Mouse (Mus musculus) heart, adult 2 months (tissue): ENCODE data around the gene Ess2. TPM values are rescaled to one million over a fixed set of nuclear protein-coding genes. Genes with fewer than 3 reads are reported as not detected.
A peak's percentile ranks its signal among the peaks of the same experiment; 100 is the strongest.

Experiments used
- DNase-seq, 2 experiments: peaks; one replicate each; pipeline ENCODE4 v3.0.0; 2021
- H3K27ac ChIP-seq: fragments of 200-600 bp; 2 replicates; pipeline ENCODE4 v1.8.1; 2022
- H3K27me3 ChIP-seq: fragments of 200-500 bp; 2 replicates; pipeline ENCODE4 v1.6.1; 2012; ENCODE audit warnings: mild to moderate bottlenecking, low read length, inconsistent platforms, mixed read lengths; ENCODE audit not compliant: control insufficient read depth, insufficient read depth
- H3K36me3 ChIP-seq: fragments of 200-500 bp; 2 replicates; pipeline ENCODE4 v1.6.1; 2012; ENCODE audit warnings: low read length, inconsistent platforms; ENCODE audit not compliant: control insufficient read depth, insufficient read depth
- H3K4me1 ChIP-seq: fragments of 200-500 bp; 2 replicates; pipeline ENCODE4 v1.6.1; 2011; ENCODE audit warnings: low read length; ENCODE audit not compliant: control insufficient read depth, insufficient read depth
- H3K4me3 ChIP-seq: fragments of 200-600 bp; 2 replicates; pipeline ENCODE4 v1.8.1; 2022
- H3K79me2 ChIP-seq: fragments of 200-500 bp; replicated peaks from 2 replicates; pipeline ENCODE4 v1.6.1; 2012; ENCODE audit warnings: mild to moderate bottlenecking, inconsistent platforms, low read length, moderate library complexity, mixed read lengths; ENCODE audit not compliant: control insufficient read depth, insufficient read depth
- H3K9ac ChIP-seq: fragments of 200-500 bp; 2 replicates; pipeline ENCODE4 v1.6.1; 2012; ENCODE audit warnings: low read depth, mild to moderate bottlenecking, control low read depth, inconsistent platforms, low read length, mixed read lengths
- CTCF ChIP-seq: fragments of 200-600 bp; IDR thresholded peaks from 2 replicates; pipeline ENCODE4 v1.8.1; 2022; ENCODE audit warnings: antibody characterized with exemption, mild to moderate bottlenecking, moderate library complexity
- EP300 ChIP-seq: fragments of 200-500 bp; IDR thresholded peaks from 2 replicates; pipeline ENCODE4 v1.6.1; 2011; ENCODE audit warnings: low read depth, low read length, control low read depth; ENCODE audit not compliant: insufficient read depth
- POLR2A ChIP-seq: fragments of 200-500 bp; IDR thresholded peaks from 2 replicates; pipeline ENCODE4 v1.6.1; 2011; ENCODE audit warnings: mild to moderate bottlenecking, low read depth, low read length, control low read depth; ENCODE audit not compliant: insufficient read depth
- WGBS: fragments of 180-500 bp; shearing (Covaris S2); methylation state at CpG from one replicate; pipeline ENCODE4 v1.1.7; 2018; 5-methylcytosine and 5-hydroxymethylcytosine counted together
- intact Hi-C: fragments of 180-260 bp; cut with DNase I; formaldehyde crosslinking; loops from one replicate; pipeline ENCODE4 v1.15.1; 2025
- polyA plus RNA-seq: library from polyadenylated mRNA; depleted of rRNA; stranded (reverse); fragments of >200 nt; gene quantifications from 2 replicates; pipeline ENCODE4 v1.2.3, GENCODE M21; 2012
- total RNA-seq, 2 experiments: library from RNA; stranded (reverse); gene quantifications; 2 replicates each; pipeline ENCODE4 v1.2.3; 2021

Gene Ess2
- total and polyA plus RNA-seq, 3 experiments: 8.0 to 11.4 (median 8.3) TPM

GRCm38 (mm10) chr16:17943466-17943865 lies 32.3 kb upstream of the Ess2 start:
- WGBS: 65% methylated on average over 8 of the region's 8 CpGs
- Histone ChIP-seq H3K79me2 (no peaks in the 10 kb centered on the region), H3K27ac (no peak overlapping the region), H3K9ac (no peak overlapping the region), H3K4me1 (no peaks in the 10 kb centered on the region), H3K36me3 (no peaks in the 10 kb centered on the region), H3K27me3 (no peaks in the 10 kb centered on the region), H3K4me3 (no peak overlapping the region)
- intact Hi-C loops: no loop called here
- DNase-seq: no peak
- TF ChIP-seq POLR2A (no peak), EP300 (no peak), CTCF (no peak)

- TF ChIP-seq EP300 (no peak), POLR2A (no peak), CTCF (no peak)
- Histone ChIP-seq H3K27ac (no peak overlapping the region), H3K36me3 (no peaks in the 10 kb centered on the region), H3K27me3 (no peaks in the 10 kb centered on the region), H3K79me2 (no peaks in the 10 kb centered on the region), H3K9ac (no peak overlapping the region), H3K4me3 (no peak overlapping the region), H3K4me1 (no peaks in the 10 kb centered on the region)
- no peak for DNase-seq
- whole genome bisulfite sequencing: 29% methylated on average over 9 of the region's 9 CpGs
- intact Hi-C loops: loop anchor here (2.0 kb wide), 1 partner anchor 27 kb away; no protein-coding TSS in a partner anchor
These were observed 28.2 kb upstream of the Ess2 start for GRCm38 (mm10) chr16:17939255-17939751.

- Histone ChIP-seq H3K4me1 (no peaks in the 10 kb centered on the region), H3K4me3 (no peak overlapping the region), H3K27ac (no peak overlapping the region), H3K27me3 (no peaks in the 10 kb centered on the region), H3K79me2 (no peaks in the 10 kb centered on the region), H3K36me3 (no peaks in the 10 kb centered on the region), H3K9ac (no peak overlapping the region)
- TF ChIP-seq CTCF: peak; percentile 89
- TF ChIP-seq POLR2A: no peak
- intact Hi-C loops: loop anchor here (2.0 kb wide), 1 partner anchor 26 kb away; no protein-coding TSS in a partner anchor
- 8% methylated on average over 7 of the region's 7 CpGs for WGBS
- peak; percentile 63 to 71 for DNase-seq
These were observed 27.7 kb upstream of the Ess2 start for GRCm38 (mm10) chr16:17938821-17939220.

DNA sequence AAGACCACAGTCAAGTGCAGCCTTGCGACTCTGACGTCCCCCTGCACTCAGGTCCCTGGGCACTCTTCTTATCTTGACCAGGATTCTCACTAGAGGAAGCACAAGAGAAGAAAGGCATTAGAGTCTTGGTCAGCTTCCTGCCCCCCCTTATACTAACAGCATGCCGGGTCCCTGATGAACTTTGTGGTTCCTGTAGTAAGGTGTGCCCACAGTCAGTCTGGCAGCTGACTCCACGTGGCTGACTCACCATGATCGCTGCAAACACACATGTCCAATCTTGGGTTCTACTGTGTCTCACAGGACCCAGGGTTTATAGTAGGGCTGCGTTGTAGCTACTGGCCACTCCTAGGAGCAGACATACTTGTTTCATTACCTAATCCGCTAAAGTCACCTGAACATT lies 27.0 kb upstream of the Ess2 start:
- H3K27ac ChIP-seq: no peak overlapping the region
- no peak overlapping the region for H3K9ac ChIP-seq
- 42% methylated on average over 7 of the region's 7 CpGs for WGBS
- H3K36me3 ChIP-seq: no peaks in the 10 kb centered on the region
- no peak for TF ChIP-seq CTCF
- TF ChIP-seq POLR2A: no peak
- no peak for TF ChIP-seq EP300
- no peak for DNase-seq
- H3K79me2 ChIP-seq: no peaks in the 10 kb centered on the region
- H3K4me1 ChIP-seq: no peaks in the 10 kb centered on the region
- no peak overlapping the region for H3K4me3 ChIP-seq
- intact Hi-C loops: loop anchor here (2.0 kb wide), 1 partner anchor 25 kb away; no protein-coding TSS in a partner anchor
- no peaks in the 10 kb centered on the region for H3K27me3 ChIP-seq

DNA sequence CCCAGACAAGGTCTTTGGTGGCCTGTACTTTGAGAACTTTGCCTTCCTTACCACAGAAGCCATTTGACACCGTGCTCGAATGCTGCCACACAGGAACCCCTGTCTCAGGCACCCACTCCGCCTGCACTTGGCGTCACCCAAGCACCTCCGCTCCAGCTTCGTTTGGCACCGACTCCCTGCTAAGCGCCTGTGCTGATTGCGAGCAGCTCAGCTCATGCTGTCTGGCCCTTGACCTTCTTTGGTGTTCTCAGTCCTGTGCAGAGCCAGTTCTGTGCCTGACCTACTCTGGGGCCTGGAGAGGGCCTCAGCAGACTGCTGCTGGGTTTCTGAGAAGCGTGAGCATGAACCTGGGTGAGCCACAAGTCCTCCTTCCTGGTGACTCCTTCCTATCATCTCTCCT lies 25.6 kb upstream of the Ess2 start:
- Histone ChIP-seq H3K27ac (no peak overlapping the region), H3K9ac (no peak overlapping the region), H3K27me3 (no peaks in the 10 kb centered on the region), H3K4me1 (no peaks in the 10 kb centered on the region), H3K4me3 (no peak overlapping the region), H3K36me3 (no peaks in the 10 kb centered on the region), H3K79me2 (no peaks in the 10 kb centered on the region)
- intact Hi-C loops: no loop called here
- WGBS: 61% methylated on average over 10 of the region's 10 CpGs
- TF ChIP-seq EP300: no peak
- TF ChIP-seq POLR2A: no peak
- TF ChIP-seq CTCF: no peak
- DNase-seq: no peak

- Histone ChIP-seq H3K36me3 (no peaks in the 10 kb centered on the region), H3K4me3 (no peak overlapping the region), H3K27ac (no peak overlapping the region), H3K79me2 (no peaks in the 10 kb centered on the region), H3K4me1 (no peaks in the 10 kb centered on the region), H3K9ac (no peak overlapping the region), H3K27me3 (no peaks in the 10 kb centered on the region)
- no peak for DNase-seq
- WGBS: 36% methylated on average over 3 of the region's 3 CpGs
- intact Hi-C loops: no loop called here
- TF ChIP-seq POLR2A (no peak), CTCF (no peak), EP300 (no peak)
These were observed 23.3 kb upstream of the Ess2 start for GRCm38 (mm10) chr16:17934445-17934910.
